Mouse (Mus musculus) spleen, embryonic (tissue): ENCODE data around the gene Pycr2.

Source experiments
- CTCF ChIA-PET: fragments of 350-600 bp; sonication (Branson Sonifier 250); formaldehyde crosslinking; loops from one replicate; lab custom pipeline; 2022; lab: Charles Lee

Gene Pycr2

GRCm38 (mm10) chr1:180903666-180904038 is 441 bp upstream of the Pycr2 start:
- CTCF ChIA-PET: interaction anchor here (0.5 to 1.9 kb wide), 6 partner anchors 9 to 518 kb away, joined by 3 to 7 read pairs (median 4); no protein-coding TSS in a partner anchor

GRCm38 (mm10) chr1:180904815-180905080 is 655 bp downstream of the Pycr2 start:
- CTCF ChIA-PET: interaction anchor here (1.9 kb wide), 1 partner anchor 37 kb away, joined by 5 read pairs; no protein-coding TSS in a partner anchor

- CTCF ChIA-PET: interaction anchor here (1.9 kb wide), 1 partner anchor 36 kb away, joined by 5 read pairs; no protein-coding TSS in a partner anchor
Observed at GRCm38 (mm10) chr1:180905307-180905706, 1.2 kb downstream of the Pycr2 start.

GRCm38 (mm10) chr1:180905876-180906275 is 1.8 kb downstream of the Pycr2 start:
- CTCF ChIA-PET: no interaction called here

GRCm38 (mm10) chr1:180906461-180907147 is 2.5 kb downstream of the Pycr2 start:
- CTCF ChIA-PET: interaction anchor here (0.5 to 0.7 kb wide), 2 partner anchors 126 to 139 kb away, joined by 3 to 5 read pairs; no protein-coding TSS in a partner anchor

- CTCF ChIA-PET: interaction anchor here (0.9 kb wide), 1 partner anchor 10 kb away, joined by 7 read pairs; no protein-coding TSS in a partner anchor
Observed at GRCm38 (mm10) chr1:180911138-180911537, 7.0 kb downstream of the Pycr2 start.

GRCm38 (mm10) chr1:180911653-180912287 is 7.7 kb downstream of the Pycr2 start:
- CTCF ChIA-PET: interaction anchor here (0.9 to 1.1 kb wide), 2 partner anchors 9 kb away, joined by 3 to 7 read pairs; no protein-coding TSS in a partner anchor

GRCm38 (mm10) chr1:180912792-180913191 is 8.7 kb downstream of the Pycr2 start:
- CTCF ChIA-PET: interaction anchor here (1.1 kb wide), 1 partner anchor 10 kb away, joined by 3 read pairs; no protein-coding TSS in a partner anchor

- CTCF ChIA-PET: interaction anchor here (0.6 kb wide), 1 partner anchor 102 kb away, joined by 12 read pairs; no protein-coding TSS in a partner anchor
Observed at GRCm38 (mm10) chr1:180913797-180914196, 9.7 kb downstream of the Pycr2 start.

GRCm38 (mm10) chr1:180916425-180916824 is 12.3 kb downstream of the Pycr2 start:
- CTCF ChIA-PET: no interaction called here

- CTCF ChIA-PET: no interaction called here
Observed at GRCm38 (mm10) chr1:180917053-180917452, 13.0 kb downstream of the Pycr2 start.

GRCm38 (mm10) chr1:180919686-180920085 is 15.6 kb downstream of the Pycr2 start:
- CTCF ChIA-PET: no interaction called here

- CTCF ChIA-PET: interaction anchor here (0.7 kb wide), 2 partner anchors 14 to 20 kb away, joined by 3 read pairs; no protein-coding TSS in a partner anchor
Observed at GRCm38 (mm10) chr1:180922273-180923048, 18.4 kb downstream of the Pycr2 start.

- CTCF ChIA-PET: no interaction called here
Observed at GRCm38 (mm10) chr1:180924737-180925136, 20.6 kb downstream of the Pycr2 start.

- CTCF ChIA-PET: interaction anchor here (1.1 kb wide), 2 partner anchors 9 to 12 kb away, joined by 3 to 6 read pairs; no protein-coding TSS in a partner anchor
Observed at GRCm38 (mm10) chr1:180926286-180926685, 22.2 kb downstream of the Pycr2 start.

GRCm38 (mm10) chr1:180929599-180929998 is 25.5 kb downstream of the Pycr2 start:
- CTCF ChIA-PET: no interaction called here

- CTCF ChIA-PET: interaction anchor here (0.6 kb wide), 1 partner anchor 10 kb away, joined by 3 read pairs; no protein-coding TSS in a partner anchor
Observed at GRCm38 (mm10) chr1:180931106-180931505, 27.0 kb downstream of the Pycr2 start.

GRCm38 (mm10) chr1:180933659-180934058 is 29.6 kb downstream of the Pycr2 start:
- CTCF ChIA-PET: no interaction called here

- CTCF ChIA-PET: interaction anchor here (0.5 to 0.8 kb wide), 2 partner anchors 8 to 61 kb away, joined by 3 read pairs; no protein-coding TSS in a partner anchor
Observed at GRCm38 (mm10) chr1:180934467-180935419, 30.6 kb downstream of the Pycr2 start, which contains the start of gene Lefty1. Gene Lefty1 (plus strand): TSS chr1:180935022.
